Mouse (Mus musculus): ENCODE data around the gene Ercc1. TPM values are rescaled to one million over a fixed set of nuclear protein-coding genes. Genes with fewer than 3 reads are reported as not detected.

Gene Ercc1
- polyA plus RNA-seq, 1 experiment from 2014 or later: 80.6 TPM

DNA sequence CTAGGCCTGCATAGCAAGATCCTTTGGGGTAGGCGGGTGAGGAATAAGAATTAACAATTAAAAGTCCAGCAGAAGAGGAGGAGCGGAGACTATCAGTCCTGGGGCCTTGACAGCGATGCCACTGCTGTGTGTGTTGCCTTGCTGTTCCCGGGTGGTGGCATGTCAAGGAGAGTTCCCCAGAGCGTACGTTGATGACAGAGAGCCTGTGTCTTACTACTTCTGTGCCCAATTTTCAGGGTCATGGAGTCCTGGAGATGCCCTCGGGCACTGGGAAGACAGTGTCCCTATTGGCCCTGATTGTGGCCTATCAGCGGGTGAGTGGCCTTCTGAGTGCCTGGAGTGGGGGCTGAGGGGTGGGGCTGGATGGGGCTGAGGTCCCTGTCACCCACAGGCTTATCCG lies 39.1 kb downstream of the Ercc1 start:
- Histone ChIP-seq H3K27ac (ENCODE audit: low read depth, low read length) (no peak overlapping the region), H3K27me3 (replicated peaks; ENCODE audit: control insufficient read depth, insufficient read depth, low read length) (no peaks in the 10 kb centered on the region), H3K4me3 (ENCODE audit: low read length) (no peak overlapping the region), H3K4me2 (ENCODE audit: low read length) (peak overlapping the region; percentile 86), H3K9me3 (ENCODE audit: control insufficient read depth, low read length) (no peaks in the 10 kb centered on the region), H3K4me1 (ENCODE audit: control insufficient read depth, insufficient read depth, low read depth, low read length) (peaks cover 13% of the 10 kb centered on the region), H3K9ac (ENCODE audit: low read depth, low read length) (no peak overlapping the region), H3K36me3 (ENCODE audit: control insufficient read depth, insufficient read depth, low read length) (peaks cover 23% of the 10 kb centered on the region)
- 93% methylated on average over 9 of the region's 9 CpGs for WGBS
- no peak for ATAC-seq

GRCm38 (mm10) chr7:19388699-19389413 lies 44.3 kb downstream of the Ercc1 start:
- Histone ChIP-seq H3K4me3 (ENCODE audit: low read length) (no peak overlapping the region), H3K9me3 (ENCODE audit: control insufficient read depth, low read length) (no peaks in the 10 kb centered on the region), H3K36me3 (ENCODE audit: control insufficient read depth, insufficient read depth, low read length) (peaks cover 58% of the 10 kb centered on the region), H3K9ac (ENCODE audit: low read depth, low read length) (no peak overlapping the region), H3K4me2 (ENCODE audit: low read length) (no peak overlapping the region), H3K27me3 (replicated peaks; ENCODE audit: control insufficient read depth, insufficient read depth, low read length) (no peaks in the 10 kb centered on the region), H3K4me1 (ENCODE audit: control insufficient read depth, insufficient read depth, low read depth, low read length) (no peaks in the 10 kb centered on the region), H3K27ac (ENCODE audit: low read depth, low read length) (peak overlapping the region; percentile 66; the same call in 1 of the 2 replicates)
- ATAC-seq: no peak
- WGBS: 64% methylated on average over 8 of the region's 10 CpGs

DNA sequence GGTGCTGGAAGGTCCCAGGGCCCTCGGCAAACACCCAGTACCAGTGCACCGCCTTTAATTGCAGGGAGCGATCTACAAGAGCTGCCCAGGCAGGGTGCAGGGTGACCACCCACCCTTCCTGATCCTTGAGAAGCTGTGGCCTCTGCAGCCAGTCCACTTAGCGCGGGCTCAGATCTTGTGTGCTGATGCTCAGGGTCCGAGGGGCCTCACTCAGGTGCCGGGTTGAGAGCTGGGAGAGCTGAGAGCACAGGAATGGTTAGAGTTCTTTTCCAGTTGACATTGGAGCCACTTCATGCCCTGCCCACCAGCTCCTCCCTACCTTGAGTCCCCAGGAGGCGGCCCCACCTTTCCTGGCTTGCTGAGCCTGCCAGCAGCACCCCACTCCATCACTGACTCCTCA lies 49.9 kb downstream of the Ercc1 start:
- ATAC-seq: no peak

DNA sequence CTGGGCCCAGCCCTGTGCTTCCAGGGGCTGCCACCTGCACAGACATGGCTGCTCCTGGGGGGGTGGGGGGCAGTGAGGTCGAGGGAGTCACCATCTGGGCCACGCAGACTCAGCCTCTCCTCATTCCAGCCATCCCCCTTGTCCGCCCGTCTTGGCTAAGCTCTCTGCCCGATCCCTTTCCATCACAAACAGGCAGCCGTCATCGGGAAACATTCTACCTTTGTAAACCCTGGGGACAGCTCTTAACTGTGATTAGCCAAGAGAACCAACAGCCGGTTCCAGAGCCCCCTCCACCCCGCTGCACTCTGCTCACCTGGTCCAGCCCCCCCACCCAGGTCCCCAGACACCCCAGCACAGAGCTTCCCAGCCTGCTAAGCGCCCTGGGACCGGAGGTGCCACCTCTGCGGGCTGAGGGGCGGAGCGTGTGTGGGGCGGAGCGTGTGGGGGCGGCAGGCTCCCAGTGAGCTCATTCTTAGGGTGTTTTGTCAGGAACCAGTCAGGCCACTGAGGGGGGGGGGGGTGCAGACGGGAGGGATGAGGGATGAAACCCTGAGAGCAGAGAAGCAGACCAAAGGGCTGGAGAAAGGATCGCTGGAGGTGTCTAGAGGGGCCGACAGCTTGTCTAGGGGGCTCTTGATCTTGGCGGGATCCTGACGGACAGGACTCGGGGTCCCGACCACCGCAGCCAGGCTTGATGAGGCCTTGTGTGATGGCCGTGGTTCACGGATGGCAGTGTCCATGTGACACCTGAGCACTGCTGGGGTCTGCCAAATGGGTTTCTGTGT lies 55.1 kb downstream of the Ercc1 start:
- Histone ChIP-seq H3K9ac (ENCODE audit: low read depth, low read length) (no peak overlapping the region), H3K4me2 (ENCODE audit: low read length) (peak overlapping the region; percentile 51), H3K27me3 (replicated peaks; ENCODE audit: control insufficient read depth, insufficient read depth, low read length) (peaks cover 31% of the 10 kb centered on the region), H3K4me1 (ENCODE audit: control insufficient read depth, insufficient read depth, low read depth, low read length) (peaks cover 14% of the 10 kb centered on the region), H3K9me3 (ENCODE audit: control insufficient read depth, low read length) (no peaks in the 10 kb centered on the region), H3K36me3 (ENCODE audit: control insufficient read depth, insufficient read depth, low read length) (peaks cover 8% of the 10 kb centered on the region), H3K27ac (ENCODE audit: low read depth, low read length) (no peak overlapping the region), H3K4me3 (ENCODE audit: low read length) (peak overlapping the region; percentile 15)
- no peak for ATAC-seq
- 3% methylated on average over 26 of the region's 27 CpGs for WGBS

More for the DNA sequence above, 49.9 kb downstream of the Ercc1 start:
- H3K4me2 ChIP-seq (ENCODE audit: low read length): no peak overlapping the region
- H3K27ac ChIP-seq (ENCODE audit: low read depth, low read length): no peak overlapping the region
- H3K9me3 ChIP-seq (ENCODE audit: control insufficient read depth, low read length): no peaks in the 10 kb centered on the region
- H3K27me3 ChIP-seq (replicated peaks; ENCODE audit: control insufficient read depth, insufficient read depth, low read length): peaks cover 4% of the 10 kb centered on the region
- 91% methylated on average over 8 of the region's 8 CpGs for WGBS
- H3K4me3 ChIP-seq (ENCODE audit: low read length): no peak overlapping the region
- no peak overlapping the region for H3K9ac ChIP-seq (ENCODE audit: low read depth, low read length)
- H3K36me3 ChIP-seq (ENCODE audit: control insufficient read depth, insufficient read depth, low read length): peaks cover 46% of the 10 kb centered on the region
- H3K4me1 ChIP-seq (ENCODE audit: control insufficient read depth, insufficient read depth, low read depth, low read length): peaks cover 1% of the 10 kb centered on the region; the same call in 1 of the 2 replicates

DNA sequence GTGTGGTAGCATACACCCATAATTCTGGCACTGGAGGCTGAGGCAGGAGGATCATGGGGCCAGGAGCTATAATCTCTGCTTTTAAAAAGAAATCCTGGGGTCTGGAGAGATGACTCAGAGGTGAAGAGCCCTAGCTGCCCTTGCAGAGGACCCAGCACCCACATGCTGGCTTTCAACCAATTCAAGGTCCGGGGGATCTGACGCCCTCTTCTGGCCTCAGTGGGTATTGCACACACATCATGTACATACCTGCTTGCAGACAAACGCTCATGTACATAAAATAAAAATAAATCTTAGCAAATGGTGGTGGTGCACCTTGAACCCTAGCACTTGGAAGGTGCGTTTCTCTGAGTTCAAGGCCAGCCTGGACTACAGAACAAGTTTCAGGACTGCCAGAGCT lies 56.4 kb downstream of the Ercc1 start:
- H3K27ac ChIP-seq (ENCODE audit: low read depth, low read length): no peak overlapping the region
- ATAC-seq: no peak
- no peaks in the 10 kb centered on the region for H3K9me3 ChIP-seq (ENCODE audit: control insufficient read depth, low read length)
- no peaks in the 10 kb centered on the region for H3K36me3 ChIP-seq (ENCODE audit: control insufficient read depth, insufficient read depth, low read length)
- H3K9ac ChIP-seq (ENCODE audit: low read depth, low read length): no peak overlapping the region
- WGBS: 82% methylated on average over 4 of the region's 4 CpGs
- no peak overlapping the region for H3K4me3 ChIP-seq (ENCODE audit: low read length)
- H3K27me3 ChIP-seq (replicated peaks; ENCODE audit: control insufficient read depth, insufficient read depth, low read length): peaks cover 38% of the 10 kb centered on the region
- peaks cover 14% of the 10 kb centered on the region for H3K4me1 ChIP-seq (ENCODE audit: control insufficient read depth, insufficient read depth, low read depth, low read length)
- H3K4me2 ChIP-seq (ENCODE audit: low read length): no peak overlapping the region

DNA sequence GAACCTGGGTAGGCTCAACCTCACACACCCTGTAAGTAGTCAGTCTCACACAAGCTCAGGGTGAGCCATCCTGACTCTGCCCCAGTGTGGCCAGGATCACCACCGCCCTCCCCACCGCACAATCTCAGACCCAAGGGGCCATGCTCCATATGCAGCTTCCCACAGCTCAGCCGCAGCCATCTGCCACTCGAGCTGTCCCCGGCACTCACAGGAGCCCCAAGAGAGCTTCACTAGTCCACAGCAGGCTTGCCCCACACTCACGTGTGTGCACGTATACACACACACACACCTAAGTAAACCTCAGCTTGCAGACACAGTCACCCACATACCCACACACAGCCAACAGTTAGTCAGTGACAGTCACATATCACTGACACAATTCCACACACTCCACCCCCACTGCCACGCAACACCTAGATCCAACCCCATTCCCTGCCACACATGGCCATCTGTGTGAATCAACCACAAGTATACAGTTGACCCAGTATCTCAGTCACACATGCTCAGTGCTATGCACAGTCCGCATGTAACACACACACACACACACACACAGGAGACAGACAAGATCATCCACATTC lies 58.0 kb downstream of the Ercc1 start:
- WGBS: 58% methylated on average over 9 of the region's 9 CpGs
- peaks cover 40% of the 10 kb centered on the region for H3K27me3 ChIP-seq (replicated peaks; ENCODE audit: control insufficient read depth, insufficient read depth, low read length)

DNA sequence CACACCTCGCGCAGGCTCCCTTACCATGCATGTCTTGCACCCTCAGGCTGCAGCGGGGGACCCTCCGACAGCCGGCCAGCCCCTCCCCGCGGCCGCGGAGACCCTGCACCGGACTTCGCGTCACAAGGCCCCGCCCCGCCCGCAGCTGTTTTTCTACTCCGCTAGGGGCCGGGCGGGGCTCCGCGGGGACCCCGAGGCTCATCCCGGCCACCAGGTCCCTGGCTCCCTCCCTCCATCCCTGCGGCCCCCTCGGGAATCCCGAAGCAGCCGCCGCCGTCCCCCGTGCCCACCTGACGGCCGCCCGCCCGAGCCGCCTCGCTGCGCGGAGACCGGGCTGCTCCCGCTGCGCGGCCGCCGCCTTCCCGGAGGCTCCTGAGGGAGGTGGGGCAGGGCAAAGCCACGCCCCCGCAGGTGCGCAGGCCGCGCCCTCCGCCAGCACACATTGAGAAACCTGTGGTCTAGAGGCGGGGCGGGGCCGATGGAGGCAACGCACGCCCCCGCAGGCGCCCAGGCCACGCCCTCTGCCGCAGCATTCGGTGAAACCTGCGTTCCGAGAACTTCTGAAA lies 59.2 kb downstream of the Ercc1 start, which contains the start of gene Klc3:
Gene Klc3 (minus strand): TSS at position 374 of the 566 bp plus-strand sequence.
- 0 out of 2 replicates have a peak, but pooled peaks have one; percentile 27 for ATAC-seq
- no peaks in the 10 kb centered on the region for H3K36me3 ChIP-seq (ENCODE audit: control insufficient read depth, insufficient read depth, low read length)
- H3K27me3 ChIP-seq (replicated peaks; ENCODE audit: control insufficient read depth, insufficient read depth, low read length): peaks cover 40% of the 10 kb centered on the region
- peak within 1 kb of the TSS; percentile 55 for H3K4me3 ChIP-seq (ENCODE audit: low read length)
- peaks cover 14% of the 10 kb centered on the region for H3K4me1 ChIP-seq (ENCODE audit: control insufficient read depth, insufficient read depth, low read depth, low read length)
- 1% methylated on average over 61 of the region's 62 CpGs for WGBS
- H3K27ac ChIP-seq (ENCODE audit: low read depth, low read length): no peak within 1 kb of the TSS
- peak within 1 kb of the TSS; percentile 95 for H3K4me2 ChIP-seq (ENCODE audit: low read length)
- no peaks in the 10 kb centered on the region for H3K9me3 ChIP-seq (ENCODE audit: control insufficient read depth, low read length)
- H3K9ac ChIP-seq (ENCODE audit: low read depth, low read length): peak within 1 kb of the TSS; percentile 66

More for the DNA sequence above, 58.0 kb downstream of the Ercc1 start:
- H3K4me2 ChIP-seq (ENCODE audit: low read length): no peak overlapping the region
- no peak overlapping the region for H3K9ac ChIP-seq (ENCODE audit: low read depth, low read length)
- H3K9me3 ChIP-seq (ENCODE audit: control insufficient read depth, low read length): no peaks in the 10 kb centered on the region
- no peaks in the 10 kb centered on the region for H3K36me3 ChIP-seq (ENCODE audit: control insufficient read depth, insufficient read depth, low read length)
- peaks cover 14% of the 10 kb centered on the region for H3K4me1 ChIP-seq (ENCODE audit: control insufficient read depth, insufficient read depth, low read depth, low read length)
- no peak for ATAC-seq
- H3K27ac ChIP-seq (ENCODE audit: low read depth, low read length): no peak overlapping the region
- H3K4me3 ChIP-seq (ENCODE audit: low read length): no peak overlapping the region

DNA sequence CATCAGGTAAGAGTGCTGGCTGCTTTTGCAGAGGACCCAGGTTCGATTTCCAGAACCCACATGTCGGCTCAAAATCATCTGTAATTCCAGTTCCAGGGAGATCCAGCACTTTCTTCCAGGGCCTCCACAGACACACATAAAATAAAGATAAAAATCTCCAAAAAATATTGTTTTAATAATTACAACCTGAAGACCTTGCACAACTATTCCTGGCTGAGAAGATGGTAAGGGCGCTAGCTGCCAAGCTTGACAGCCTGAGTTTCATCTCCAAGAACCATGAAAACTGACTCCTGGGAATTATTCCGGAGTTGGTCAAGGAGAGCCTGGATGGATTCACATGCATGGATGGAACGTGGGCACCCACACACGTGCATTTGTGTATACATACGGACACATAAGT lies 59.9 kb downstream of the Ercc1 start, which contains the start of gene Ckm:
Gene Ckm (plus strand): TSS at position 301 of the 400 bp plus-strand sequence.
- no peaks in the 10 kb centered on the region for H3K9me3 ChIP-seq (ENCODE audit: control insufficient read depth, low read length)
- H3K27ac ChIP-seq (ENCODE audit: low read depth, low read length): no peak within 1 kb of the TSS
- 48% methylated on average over 7 of the region's 7 CpGs for whole genome bisulfite sequencing
- peak within 1 kb of the TSS; percentile 55 for H3K4me3 ChIP-seq (ENCODE audit: low read length)
- no peak for ATAC-seq
- H3K27me3 ChIP-seq (replicated peaks; ENCODE audit: control insufficient read depth, insufficient read depth, low read length): peaks cover 37% of the 10 kb centered on the region
- H3K36me3 ChIP-seq (ENCODE audit: control insufficient read depth, insufficient read depth, low read length): no peaks in the 10 kb centered on the region
- H3K4me1 ChIP-seq (ENCODE audit: control insufficient read depth, insufficient read depth, low read depth, low read length): peaks cover 12% of the 10 kb centered on the region
- H3K9ac ChIP-seq (ENCODE audit: low read depth, low read length): peak within 1 kb of the TSS; percentile 66
- H3K4me2 ChIP-seq (ENCODE audit: low read length): peak within 1 kb of the TSS; percentile 95

Data from hindbrain, embryonic 16.5 days (tissue).